Mouse (Mus musculus): ENCODE data around the gene Defb30. TPM values are rescaled to one million over a fixed set of nuclear protein-coding genes. Genes with fewer than 3 reads are reported as not detected.

Gene Defb30
- total and polyA plus RNA-seq, 3 experiments, result not detected

GRCm38 (mm10) chr14:62984410-62984809 is 65.3 kb downstream of the Defb30 start, which contains the start of gene Defb48:
Gene Defb48 (minus strand): TSS chr14:62984510.
- intact Hi-C loops (cut with DNase I), result no loop called here
- 64% methylated on average over 1 of the region's 1 CpGs for WGBS
- H3K27ac ChIP-seq, result no peak within 1 kb of the TSS
- TF ChIP-seq EP300 (IDR thresholded peaks at IDR 0.05; ENCODE audit: insufficient read depth, low read depth, low read length), result no peak
- TF ChIP-seq POLR2A (IDR thresholded peaks at IDR 0.05; ENCODE audit: insufficient read depth, low read depth, low read length), result no peak
- TF ChIP-seq CTCF (IDR thresholded peaks at IDR 0.05), result no peak
- no peaks in the 10 kb centered on the region for H3K27me3 ChIP-seq (ENCODE audit: control insufficient read depth, insufficient read depth, low read length)
- H3K9ac ChIP-seq (ENCODE audit: low read depth, low read length), result no peak within 1 kb of the TSS
- no peaks in the 10 kb centered on the region for H3K4me1 ChIP-seq (ENCODE audit: control insufficient read depth, insufficient read depth, low read length)
- no peaks in the 10 kb centered on the region for H3K79me2 ChIP-seq (replicated peaks; ENCODE audit: control insufficient read depth, insufficient read depth, low read length)
- no peak for DNase-seq
- no peaks in the 10 kb centered on the region for H3K36me3 ChIP-seq (ENCODE audit: control insufficient read depth, insufficient read depth, low read length)
- no peak within 1 kb of the TSS for H3K4me3 ChIP-seq

Other genes starting within 250 kb of the Defb30 start
- gene Wdfy2, start 212.3 kb downstream of the Defb30 start, total RNA-seq (2021), result 1 to 10 TPM; 6.5 to 6.7 TPM
- gene Wdfy2, start 212.3 kb downstream of the Defb30 start, polyA plus RNA-seq (2012; rRNA removed), result 5.0 and 8.0 TPM in 2 replicates
- gene Defb48, start 65.5 kb downstream of the Defb30 start, total RNA-seq (2021), result not detected
- gene Defb48, start 65.5 kb downstream of the Defb30 start, polyA plus RNA-seq (2012; rRNA removed), result not detected in 2 replicates
- gene Defb47, start 51.9 kb downstream of the Defb30 start, total RNA-seq (2021), result not detected
- gene Defb47, start 51.9 kb downstream of the Defb30 start, polyA plus RNA-seq (2012; rRNA removed), result not detected in 2 replicates
- not detected for gene Defb43, start 38.2 kb downstream of the Defb30 start, total RNA-seq (2021)
- gene Defb43, start 38.2 kb downstream of the Defb30 start, polyA plus RNA-seq (2012; rRNA removed), result not detected in 2 replicates
- under 1 TPM in 1 of 2 experiments, not detected in 1; 0.16 TPM for gene Defb42, start 3.0 kb downstream of the Defb30 start, total RNA-seq (2021)
- 0.12 and 0.16 TPM in 2 replicates for gene Defb42, start 3.0 kb downstream of the Defb30 start, polyA plus RNA-seq (2012; rRNA removed)